Mouse (Mus musculus) ZHBTc4 (cell line): Measurements from ENCODE around the gene Gm21863.
"Not testable (repeated sequence)": the region's sequence is repeated elsewhere in the genome, so short reads cannot be mapped to it uniquely, and the experiment has no call there.

Experiments
- DNase-seq: peaks from one replicate; pipeline ENCODE4 v3.0.0-alpha.2; 2011; ENCODE audit warnings: low read depth, low spot score

Gene Gm21863

GRCm38 (mm10) chr12:19953869-19954555, at the start of gene Gm21863:
Gene Gm21863, plus strand, starts transcription at chr12:19954505.
- DNase-seq = not testable (repeated sequence)

- peak; percentile 88 for DNase-seq
Measured at GRCm38 (mm10) chr12:19928049-19928448, 26.3 kb upstream of the Gm21863 start.
